Mouse (Mus musculus) CH12.LX (cell line): Measurements from ENCODE around the gene Mob3c. TPM values are rescaled to one million over a fixed set of nuclear protein-coding genes. Genes with fewer than 3 reads are reported as not detected.

Source experiments
- DNase-seq: peaks from one replicate; pipeline ENCODE4 v3.0.0-alpha.2; 2013; ENCODE audit errors: extremely low read depth
- H3K27ac ChIP-seq: 2 replicates; pipeline ENCODE4 v1.5.1; 2012; ENCODE audit warnings: low read depth, mild to moderate bottlenecking, control low read depth, moderate library complexity; ENCODE audit not compliant: insufficient read depth
- H3K27me3 ChIP-seq: replicated peaks from 2 replicates; pipeline ENCODE3; 2012; ENCODE audit warnings: inconsistent platforms
- H3K36me3 ChIP-seq, 2 experiments: replicated peaks in 1 of 2; 2 replicates each; pipeline versions ENCODE3 to v1.6.1; 2012; ENCODE audit warnings: inconsistent platforms in 1 of 2, low read length in 1 of 2, mild to moderate bottlenecking in 1 of 2, mixed read lengths in 1 of 2, moderate library complexity in 1 of 2; ENCODE audit not compliant: control insufficient read depth in 1 of 2, insufficient read depth in 1 of 2
- H3K4me1 ChIP-seq, 2 experiments: 2 replicates each; pipeline ENCODE4 v1.6.1; 2012; ENCODE audit warnings: inconsistent platforms in 1 of 2, moderate library complexity in 1 of 2; ENCODE audit not compliant: insufficient read depth in 2 of 2, control insufficient read depth in 1 of 2
- H3K4me2 ChIP-seq: 2 replicates; pipeline ENCODE4 v1.6.1; 2012; ENCODE audit warnings: low read depth, mild to moderate bottlenecking, control low read depth; ENCODE audit not compliant: poor library complexity, insufficient read depth, severe bottlenecking
- H3K4me3 ChIP-seq, 3 experiments: fragments of 150-350 bp in 1 of 3; sonication (generic) in 1 of 3; replicated peaks in 1 of 3; 2 replicates each; pipeline versions ENCODE3 to v1.5.1; 2011 to 2012; ENCODE audit warnings: low read depth in 2 of 3, low read length in 2 of 3, mild to moderate bottlenecking in 2 of 3, moderate library complexity in 2 of 3, control low read depth in 1 of 3, improper control_type of control experiment in 1 of 3, inconsistent platforms in 1 of 3, mixed read lengths in 1 of 3; ENCODE audit not compliant: poor library complexity in 1 of 3
- H3K79me2 ChIP-seq: replicated peaks from 2 replicates; pipeline ENCODE4 v1.6.1; 2012; ENCODE audit warnings: mild to moderate bottlenecking, moderate library complexity; ENCODE audit not compliant: control insufficient read depth, poor library complexity, insufficient read depth, severe bottlenecking; ENCODE audit errors: extremely low read depth
- H3K9ac ChIP-seq: 2 replicates; pipeline ENCODE4 v1.6.1; 2012; ENCODE audit warnings: low read depth, mild to moderate bottlenecking, control low read depth, moderate library complexity; ENCODE audit not compliant: insufficient read depth
- H3K9me3 ChIP-seq: replicated peaks from 2 replicates; pipeline ENCODE3; 2012; ENCODE audit warnings: low read length, inconsistent platforms, mixed read lengths
- CTCF ChIP-seq, 2 experiments: IDR thresholded peaks in 1 of 2; conservative IDR thresholded peaks in 1 of 2; 2 replicates each; pipeline ENCODE4 v1.5.1; 2011 to 2012; ENCODE audit warnings: low read depth in 2 of 2, low read length in 2 of 2, improper control_type of control experiment in 1 of 2, inconsistent platforms in 1 of 2, mild to moderate bottlenecking in 1 of 2, moderate library complexity in 1 of 2
- E2F4 ChIP-seq: IDR thresholded peaks from 2 replicates; pipeline ENCODE4 v1.6.1; 2011; ENCODE audit warnings: low read depth, low read length, improper control_type of control experiment; ENCODE audit not compliant: insufficient replicate concordance
- EP300 ChIP-seq: IDR thresholded peaks from 2 replicates; pipeline ENCODE4 v1.6.1; 2011; ENCODE audit warnings: low read length, improper control_type of control experiment
- ETS1 ChIP-seq: conservative IDR thresholded peaks from 2 replicates; pipeline ENCODE4 v1.6.1; 2012; ENCODE audit warnings: low read depth, mild to moderate bottlenecking, inconsistent platforms, low read length, improper control_type of control experiment, moderate library complexity
- GABPA ChIP-seq: IDR thresholded peaks from 2 replicates; pipeline ENCODE4 v1.6.1; 2012; ENCODE audit warnings: low read depth, low read length, improper control_type of control experiment, inconsistent platforms; ENCODE audit not compliant: insufficient replicate concordance
- IRF4 ChIP-seq: IDR thresholded peaks from 2 replicates; pipeline ENCODE4 v1.6.1; 2014; ENCODE audit warnings: low read depth, mild to moderate bottlenecking, inconsistent platforms, low read length, improper control_type of control experiment
- JUN ChIP-seq: IDR thresholded peaks from 2 replicates; pipeline ENCODE4 v1.6.1; 2011; ENCODE audit warnings: low read depth, mild to moderate bottlenecking, low read length, improper control_type of control experiment, moderate library complexity; ENCODE audit not compliant: insufficient read depth
- JUND ChIP-seq: conservative IDR thresholded peaks from 2 replicates; pipeline ENCODE4 v1.6.1; 2011; ENCODE audit warnings: low read depth, low read length, improper control_type of control experiment
- MAFK ChIP-seq: IDR thresholded peaks from 2 replicates; pipeline ENCODE4 v1.6.1; 2011; ENCODE audit warnings: low read length, improper control_type of control experiment; ENCODE audit not compliant: insufficient replicate concordance
- MAX ChIP-seq: IDR thresholded peaks from 2 replicates; pipeline ENCODE4 v1.6.1; 2011; ENCODE audit warnings: low read length, improper control_type of control experiment
- MAZ ChIP-seq: IDR thresholded peaks from 2 replicates; pipeline ENCODE4 v1.6.1; 2012; ENCODE audit warnings: low read depth, mild to moderate bottlenecking, inconsistent platforms, low read length, improper control_type of control experiment, moderate library complexity
- MEF2A ChIP-seq: IDR thresholded peaks from 2 replicates; pipeline ENCODE4 v1.6.1; 2014; ENCODE audit warnings: low read depth, mild to moderate bottlenecking, inconsistent platforms, low read length, improper control_type of control experiment, borderline replicate concordance
- MYC ChIP-seq: IDR thresholded peaks from 2 replicates; pipeline ENCODE4 v1.6.1; 2011; ENCODE audit warnings: low read depth, mild to moderate bottlenecking, improper control_type of control experiment, low read length
- POLR2A ChIP-seq: IDR thresholded peaks from 2 replicates; pipeline ENCODE4 v1.6.1; 2011; ENCODE audit warnings: low read depth, mild to moderate bottlenecking, improper control_type of control experiment, low read length
- RAD21 ChIP-seq: IDR thresholded peaks from 2 replicates; pipeline ENCODE4 v1.6.1; 2011; ENCODE audit warnings: low read depth, mild to moderate bottlenecking, low read length, improper control_type of control experiment, moderate library complexity
- RCOR1 ChIP-seq: conservative IDR thresholded peaks from 2 replicates; pipeline ENCODE4 v1.6.1; 2012; ENCODE audit warnings: low read depth, mild to moderate bottlenecking, inconsistent platforms, low read length, improper control_type of control experiment
- SMC3 ChIP-seq: IDR thresholded peaks from 2 replicates; pipeline ENCODE4 v1.6.1; 2011; ENCODE audit warnings: low read depth, low read length, improper control_type of control experiment
- TCF12 ChIP-seq: IDR thresholded peaks from 2 replicates; pipeline ENCODE4 v1.6.1; 2014; ENCODE audit warnings: low read depth, mild to moderate bottlenecking, inconsistent platforms, low read length, improper control_type of control experiment
- UBTF ChIP-seq: IDR thresholded peaks from 2 replicates; pipeline ENCODE4 v1.6.1; 2012; ENCODE audit warnings: low read depth, mild to moderate bottlenecking, inconsistent platforms, low read length, improper control_type of control experiment, moderate library complexity
- USF1 ChIP-seq: IDR thresholded peaks from 2 replicates; pipeline ENCODE4 v1.6.1; 2014; ENCODE audit warnings: low read depth, mild to moderate bottlenecking, inconsistent platforms, low read length, improper control_type of control experiment
- USF2 ChIP-seq: conservative IDR thresholded peaks from 2 replicates; pipeline ENCODE4 v1.6.1; 2011; ENCODE audit warnings: low read depth, low read length, improper control_type of control experiment
- ZKSCAN1 ChIP-seq: IDR thresholded peaks from 2 replicates; pipeline ENCODE4 v1.6.1; 2012; ENCODE audit warnings: low read depth, inconsistent platforms, low read length, improper control_type of control experiment, borderline replicate concordance
- ZMIZ1 ChIP-seq: IDR thresholded peaks from 2 replicates; pipeline ENCODE4 v1.6.1; 2012; ENCODE audit warnings: low read depth, mild to moderate bottlenecking, inconsistent platforms, low read length, improper control_type of control experiment
- ZNF384 ChIP-seq: IDR thresholded peaks from 2 replicates; pipeline ENCODE4 v1.6.1; 2012; ENCODE audit warnings: low read depth, low read length, improper control_type of control experiment, inconsistent platforms
- dilution Hi-C: fragments of 300-500 bp; cut with MboI; formaldehyde crosslinking; loops from 2 replicates; pipeline ENCODE4 v1.14.3; 2020; ENCODE audit warnings: low sequenced_read_pairs; ENCODE audit not compliant: extremely low pct_unique_long_range_greater_than_20kb, extremely low pct_ligation_motif_present
- in situ Hi-C: fragments of 300-500 bp; cut with MboI; formaldehyde crosslinking; loops from 3 replicates; pipeline ENCODE4 v1.14.3; 2019; ENCODE audit warnings: low sequenced_read_pairs, low pct_ligation_motif_present, low pct_unique_long_range_greater_than_20kb, mixed read lengths
- polyA plus RNA-seq: library from polyadenylated mRNA; unstranded; fragments of >175 nt; gene quantifications from 2 replicates; pipeline ENCODE4 v1.2.1, GENCODE M21; 2012; ENCODE audit warnings: low read depth; ENCODE audit not compliant: insufficient read length
- total RNA-seq, 2 experiments: library from RNA; depleted of rRNA; stranded (reverse); fragments of 300-350 nt in 1 of 2; fragments of >200 nt in 1 of 2; gene quantifications; 2 replicates each; pipeline ENCODE4 v1.2.3; 2012 to 2014

The Mob3c gene
- total and polyA plus RNA-seq, 3 experiments = 7.8 to 9.2 (median 9.2) TPM

- Histone ChIP-seq H3K4me2 (peak overlapping the region; percentile 26; the same call in 1 of the 2 replicates), H3K4me1 (peaks cover 20 to 60% of the 10 kb centered on the region in 2 experiments), H3K79me2 (no peaks in the 10 kb centered on the region), H3K4me3 (no peak overlapping the region), H3K36me3 (peaks cover 4 to 46% of the 10 kb centered on the region in 2 experiments), H3K27ac (0 out of 2 replicates have a peak overlapping the region, but pooled peaks have one; percentile 66), H3K9me3 (no peaks in the 10 kb centered on the region), H3K9ac (0 out of 2 replicates have a peak overlapping the region, but pooled peaks have one; percentile 3), H3K27me3 (no peaks in the 10 kb centered on the region)
- dilution Hi-C loops (no loop called here), in situ Hi-C loops (loop anchor here (10.0 kb wide), 1 partner anchor 77 kb away; no protein-coding TSS in a partner anchor)
- no peak for DNase-seq
- TF ChIP-seq MAFK (no peak), JUN (no peak), RCOR1 (no peak), MYC (no peak), RAD21 (no peak), MEF2A (no peak)
Measured at GRCm38 (mm10) chr4:115821431-115821830, 6.5 kb upstream of the Mob3c start.

GRCm38 (mm10) chr4:115821928-115822327, 6.0 kb upstream of the Mob3c start:
- H3K9ac ChIP-seq = no peak overlapping the region
- peaks cover 20 to 62% of the 10 kb centered on the region in 2 experiments for H3K4me1 ChIP-seq
- DNase-seq = no peak
- in situ Hi-C loops = loop anchor here (10.0 kb wide), 1 partner anchor 77 kb away; no protein-coding TSS in a partner anchor
- no peak overlapping the region for H3K27ac ChIP-seq
- H3K4me3 ChIP-seq = no peak overlapping the region
- H3K27me3 ChIP-seq = no peaks in the 10 kb centered on the region
- TF ChIP-seq POLR2A (no peak), E2F4 (no peak), MAX (no peak), USF2 (no peak), RCOR1 (no peak), GABPA (no peak), USF1 (no peak), SMC3 (no peak)
- no peak overlapping the region for H3K4me2 ChIP-seq
- peaks cover 3 to 42% of the 10 kb centered on the region in 2 experiments for H3K36me3 ChIP-seq
- no peaks in the 10 kb centered on the region for H3K79me2 ChIP-seq
- dilution Hi-C loops = no loop called here
- no peaks in the 10 kb centered on the region for H3K9me3 ChIP-seq

- Histone ChIP-seq H3K36me3 (peaks cover 3 to 26% of the 10 kb centered on the region in 2 experiments), H3K4me1 (peaks cover 23 to 70% of the 10 kb centered on the region in 2 experiments), H3K4me2 (no peak overlapping the region), H3K9ac (no peak overlapping the region), H3K27ac (no peak overlapping the region), H3K9me3 (no peaks in the 10 kb centered on the region), H3K4me3 (no peak overlapping the region), H3K79me2 (peaks cover 7% of the 10 kb centered on the region; the same call in 1 of the 2 replicates), H3K27me3 (no peaks in the 10 kb centered on the region)
- dilution Hi-C loops = no loop called here
- in situ Hi-C loops = loop anchor here (10.0 kb wide), 1 partner anchor 79 kb away; no protein-coding TSS in a partner anchor
- TF ChIP-seq MAZ (no peak), TCF12 (no peak), UBTF (no peak), ZMIZ1 (no peak), E2F4 (no peak), ETS1 (no peak), IRF4 (no peak), MAX (no peak), ZKSCAN1 (no peak), CTCF (conservative IDR thresholded peaks at IDR 0.05 in 1 of 2, IDR thresholded peaks at IDR 0.05 in 1 of 2; ENCODE audit: low read depth in 2 of 2, low read length in 2 of 2) (no peak), JUND (no peak), USF2 (no peak), RAD21 (no peak), ZNF384 (no peak), EP300 (no peak)
- DNase-seq = no peak
Measured at GRCm38 (mm10) chr4:115824178-115824577, 3.7 kb upstream of the Mob3c start.
